Mouse (Mus musculus) myocyte (in vitro differentiated cells): ENCODE measurements around the gene Amelx.

ENCODE experiments used
- CEBPB ChIP-seq: IDR thresholded peaks from 2 replicates; pipeline ENCODE4 v1.6.1; 2011; ENCODE audit warnings: mild to moderate bottlenecking, moderate library complexity; ENCODE audit not compliant: poor library complexity, insufficient read depth, severe bottlenecking
- E2F4 ChIP-seq: IDR thresholded peaks from one replicate; pipeline ENCODE4 v1.6.1; 2011; ENCODE audit warnings: mild to moderate bottlenecking, control low read depth, moderate library complexity; ENCODE audit not compliant: insufficient read depth
- MAX ChIP-seq: IDR thresholded peaks from one replicate; pipeline ENCODE4 v1.6.1; 2011; ENCODE audit warnings: low read depth, mild to moderate bottlenecking, control low read depth
- POLR2A ChIP-seq: IDR thresholded peaks from one replicate; pipeline ENCODE4 v1.6.1; 2011; ENCODE audit warnings: low read depth, mild to moderate bottlenecking, control low read depth, moderate library complexity; ENCODE audit not compliant: insufficient read length
- REST ChIP-seq: IDR thresholded peaks from one replicate; pipeline ENCODE4 v1.6.1; 2011; ENCODE audit warnings: mild to moderate bottlenecking, control low read depth, moderate library complexity; ENCODE audit not compliant: insufficient read depth, insufficient read length
- TCF12 ChIP-seq: IDR thresholded peaks from one replicate; pipeline ENCODE4 v1.6.1; 2011; ENCODE audit warnings: mild to moderate bottlenecking, control low read depth; ENCODE audit not compliant: poor library complexity, insufficient read depth, severe bottlenecking
- TCF3 ChIP-seq: IDR thresholded peaks from one replicate; pipeline ENCODE4 v1.6.1; 2011; ENCODE audit warnings: low read depth, control low read depth; ENCODE audit not compliant: insufficient read length

DNA sequence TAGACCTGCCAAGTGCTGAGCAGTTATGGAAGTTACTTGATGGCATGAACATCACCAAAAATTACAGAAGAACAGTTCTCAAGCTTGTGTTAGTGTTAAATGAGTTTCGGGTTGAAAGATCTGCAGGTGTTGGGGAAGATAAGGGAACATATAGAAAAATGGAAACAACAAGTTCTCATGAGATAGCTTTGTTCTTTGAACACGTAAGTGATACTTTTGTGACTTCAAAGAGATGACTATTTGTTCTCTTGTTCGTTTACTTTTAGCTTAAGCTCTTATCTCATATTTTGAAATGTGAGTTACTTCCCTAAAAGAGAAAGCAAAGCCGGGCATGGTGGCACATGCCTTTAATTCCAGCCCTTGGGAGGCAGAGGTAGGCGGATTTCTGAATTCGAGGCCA is 28.6 kb downstream of the Amelx start:
- no peak for TF ChIP-seq E2F4
- TF ChIP-seq CEBPB, result no peak
- TF ChIP-seq MAX, result no peak
- TF ChIP-seq POLR2A, result no peak
- TF ChIP-seq TCF3, result no peak
- no peak for TF ChIP-seq REST
- no peak for TF ChIP-seq TCF12
